Mouse (Mus musculus): ENCODE data around the gene Gp9. TPM values are rescaled to one million over a fixed set of nuclear protein-coding genes. Genes with fewer than 3 reads are reported as not detected.

Gp9 gene
- polyA plus RNA-seq, 1 experiment: 1.6 TPM

DNA sequence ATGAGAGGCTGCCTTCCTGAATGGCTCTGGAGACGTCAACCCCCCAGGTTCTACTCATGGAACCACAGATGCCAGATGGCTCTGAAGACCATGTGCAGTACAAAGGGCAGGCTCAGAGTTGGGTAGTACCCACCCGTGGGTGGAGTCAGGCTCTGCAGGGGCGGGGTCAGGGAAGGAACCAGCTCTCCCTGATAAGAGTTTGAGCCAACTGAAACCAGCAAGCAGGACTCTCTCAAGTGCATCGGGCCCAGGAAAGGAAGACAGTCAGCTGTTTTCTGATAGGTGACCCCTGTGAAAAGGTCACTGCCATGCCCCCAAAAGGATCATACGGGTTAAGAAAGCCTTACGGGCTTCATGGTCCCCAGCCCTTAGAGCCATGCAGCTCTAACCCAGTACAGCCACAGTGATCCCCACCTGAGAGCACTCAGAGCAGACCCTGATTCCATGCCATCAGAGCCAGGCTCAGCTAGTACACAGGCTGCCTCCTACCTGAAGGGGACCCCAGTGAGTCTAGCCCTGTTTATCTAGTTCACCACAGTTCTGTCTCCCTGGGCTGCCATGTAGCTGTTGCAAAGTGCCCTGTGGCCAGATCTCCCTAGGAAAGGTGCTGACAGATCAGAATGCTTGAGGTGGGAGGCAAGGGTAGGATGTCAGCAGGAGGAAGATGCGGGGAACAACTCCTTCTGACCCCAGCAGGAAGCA, 13.1 kb downstream of the Gp9 start:
- H3K4me1 ChIP-seq (ENCODE audit: control insufficient read depth, insufficient read depth, low read length): no peaks in the 10 kb centered on the region
- no peak overlapping the region for H3K27ac ChIP-seq (ENCODE audit: insufficient read depth, low read length)
- no peak overlapping the region for H3K4me3 ChIP-seq (ENCODE audit: insufficient read depth, low read length)
- no peak for TF ChIP-seq CTCF (IDR thresholded peaks at IDR 0.05; ENCODE audit: extremely low read depth, insufficient read depth, low read length)
- no peak for TF ChIP-seq POLR2A (IDR thresholded peaks at IDR 0.05; ENCODE audit: extremely low read depth, insufficient read depth, low read length)

DNA sequence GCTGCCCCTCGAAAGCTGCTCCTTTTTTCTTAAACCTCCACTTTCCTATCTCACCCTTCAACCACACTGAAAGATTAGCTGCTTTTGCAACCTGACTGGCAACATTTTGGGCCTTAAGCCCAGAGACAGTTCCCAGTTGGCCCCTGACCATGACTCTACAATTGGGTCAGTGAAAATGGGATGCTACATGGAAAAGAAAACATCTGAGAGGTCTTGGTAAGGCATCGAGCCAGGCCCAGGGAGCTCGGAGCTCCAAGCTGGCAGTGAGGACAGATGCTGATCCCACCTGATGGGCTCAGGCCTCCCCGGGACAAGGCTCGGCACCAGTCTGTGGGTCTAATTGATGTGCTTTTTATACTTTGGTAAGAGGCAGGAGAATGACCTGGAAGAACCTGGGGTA, 14.0 kb downstream of the Gp9 start:
- no peaks in the 10 kb centered on the region for H3K4me1 ChIP-seq (ENCODE audit: control insufficient read depth, insufficient read depth, low read length)
- TF ChIP-seq POLR2A (IDR thresholded peaks at IDR 0.05; ENCODE audit: extremely low read depth, insufficient read depth, low read length): no peak
- no peak for TF ChIP-seq CTCF (IDR thresholded peaks at IDR 0.05; ENCODE audit: extremely low read depth, insufficient read depth, low read length)
- no peak overlapping the region for H3K4me3 ChIP-seq (ENCODE audit: insufficient read depth, low read length)
- H3K27ac ChIP-seq (ENCODE audit: insufficient read depth, low read length): no peak overlapping the region

- H3K27ac ChIP-seq (ENCODE audit: insufficient read depth, low read length): no peak overlapping the region
- H3K4me3 ChIP-seq (ENCODE audit: insufficient read depth, low read length): no peak overlapping the region
- H3K4me1 ChIP-seq (ENCODE audit: control insufficient read depth, insufficient read depth, low read length): no peaks in the 10 kb centered on the region
- TF ChIP-seq CTCF (IDR thresholded peaks at IDR 0.05; ENCODE audit: extremely low read depth, insufficient read depth, low read length) (no peak), POLR2A (IDR thresholded peaks at IDR 0.05; ENCODE audit: extremely low read depth, insufficient read depth, low read length) (no peak)
Observed at GRCm38 (mm10) chr6:87793821-87794510, 16.1 kb downstream of the Gp9 start.

GRCm38 (mm10) chr6:87795385-87796150, 17.7 kb downstream of the Gp9 start:
- no peak for TF ChIP-seq POLR2A (IDR thresholded peaks at IDR 0.05; ENCODE audit: extremely low read depth, insufficient read depth, low read length)
- no peak for TF ChIP-seq CTCF (IDR thresholded peaks at IDR 0.05; ENCODE audit: extremely low read depth, insufficient read depth, low read length)
- Histone ChIP-seq H3K4me3 (ENCODE audit: insufficient read depth, low read length) (no peak overlapping the region), H3K27ac (ENCODE audit: insufficient read depth, low read length) (no peak overlapping the region), H3K4me1 (ENCODE audit: control insufficient read depth, insufficient read depth, low read length) (no peaks in the 10 kb centered on the region)

DNA sequence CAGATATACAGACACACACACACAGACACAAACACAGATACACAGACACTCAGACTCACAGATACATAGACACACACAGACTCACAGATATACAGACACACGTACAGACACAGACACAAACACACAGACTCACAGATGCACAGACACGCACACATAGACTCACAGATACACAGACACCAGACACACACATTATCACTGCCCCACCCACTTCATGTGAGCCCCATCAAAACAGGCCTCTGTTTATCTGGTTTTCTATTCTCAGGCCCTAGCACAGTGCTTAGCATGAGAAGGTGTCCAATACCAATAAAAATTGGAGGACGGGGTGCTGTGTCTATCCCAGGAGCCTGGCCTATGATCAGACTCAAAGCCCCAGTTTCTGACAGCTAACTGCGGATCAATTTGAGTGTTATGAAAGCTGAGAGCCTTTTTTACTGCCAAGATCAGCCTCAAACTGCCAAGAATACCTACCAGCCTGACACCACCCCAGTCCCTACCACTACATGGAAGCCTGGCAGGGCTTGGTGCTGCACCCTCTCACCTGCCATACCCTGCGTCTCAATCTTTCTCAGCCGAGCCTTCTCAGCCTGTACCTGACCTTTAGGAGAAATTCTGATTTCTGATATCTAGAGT, 18.5 kb downstream of the Gp9 start:
- Histone ChIP-seq H3K4me3 (ENCODE audit: insufficient read depth, low read length) (no peak overlapping the region), H3K4me1 (ENCODE audit: control insufficient read depth, insufficient read depth, low read length) (no peaks in the 10 kb centered on the region), H3K27ac (ENCODE audit: insufficient read depth, low read length) (no peak overlapping the region)
- TF ChIP-seq CTCF (IDR thresholded peaks at IDR 0.05; ENCODE audit: extremely low read depth, insufficient read depth, low read length) (no peak), POLR2A (IDR thresholded peaks at IDR 0.05; ENCODE audit: extremely low read depth, insufficient read depth, low read length) (no peak)

DNA sequence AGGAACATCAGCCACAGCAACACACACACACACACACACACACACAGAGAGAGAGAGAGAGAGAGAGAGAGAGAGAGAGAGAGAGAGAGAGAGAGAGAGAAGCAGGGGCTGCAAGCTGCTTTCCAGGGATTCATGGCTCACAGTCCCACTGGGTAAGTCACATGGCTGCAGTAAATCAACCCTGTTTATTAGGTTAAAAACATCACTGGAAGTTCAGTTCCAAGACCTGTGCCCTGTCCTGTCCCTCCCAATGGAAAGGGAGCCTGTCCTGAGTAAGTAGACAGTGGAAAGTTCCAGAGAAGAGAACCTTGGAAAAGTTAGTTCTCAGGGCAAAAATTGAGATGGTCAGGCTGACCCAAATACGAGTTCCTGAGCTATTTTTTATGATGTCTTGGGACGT, 19.4 kb downstream of the Gp9 start:
- TF ChIP-seq CTCF (IDR thresholded peaks at IDR 0.05; ENCODE audit: extremely low read depth, insufficient read depth, low read length) (no peak), POLR2A (IDR thresholded peaks at IDR 0.05; ENCODE audit: extremely low read depth, insufficient read depth, low read length) (no peak)
- Histone ChIP-seq H3K4me3 (ENCODE audit: insufficient read depth, low read length) (no peak overlapping the region), H3K27ac (ENCODE audit: insufficient read depth, low read length) (no peak overlapping the region), H3K4me1 (ENCODE audit: control insufficient read depth, insufficient read depth, low read length) (no peaks in the 10 kb centered on the region)

DNA sequence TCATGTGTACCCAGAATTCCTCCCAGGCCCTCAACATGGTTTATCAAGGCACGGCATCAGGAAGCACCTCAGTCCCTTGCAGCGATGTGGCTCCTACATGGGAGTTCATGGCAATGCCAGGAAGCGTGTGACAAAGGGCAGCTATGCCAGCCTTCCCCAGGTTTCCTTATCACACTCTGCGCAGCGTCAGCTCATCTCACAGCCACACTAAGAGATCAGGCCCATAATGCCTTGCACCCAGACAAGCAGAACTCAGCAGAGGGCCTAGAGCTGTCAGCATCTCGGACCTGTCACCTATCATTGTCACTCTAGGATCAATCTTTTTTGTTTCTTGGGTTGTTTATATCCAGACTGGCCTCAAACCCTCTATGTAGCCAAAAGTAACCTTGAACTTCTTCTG, 21.7 kb downstream of the Gp9 start:
- H3K4me1 ChIP-seq (ENCODE audit: control insufficient read depth, insufficient read depth, low read length): no peaks in the 10 kb centered on the region
- H3K27ac ChIP-seq (ENCODE audit: insufficient read depth, low read length): no peak overlapping the region
- no peak overlapping the region for H3K4me3 ChIP-seq (ENCODE audit: insufficient read depth, low read length)
- TF ChIP-seq CTCF (IDR thresholded peaks at IDR 0.05; ENCODE audit: extremely low read depth, insufficient read depth, low read length) (no peak), POLR2A (IDR thresholded peaks at IDR 0.05; ENCODE audit: extremely low read depth, insufficient read depth, low read length) (no peak)

- no peaks in the 10 kb centered on the region for H3K4me1 ChIP-seq (ENCODE audit: control insufficient read depth, insufficient read depth, low read length)
- H3K27ac ChIP-seq (ENCODE audit: insufficient read depth, low read length): no peak overlapping the region
- H3K4me3 ChIP-seq (ENCODE audit: insufficient read depth, low read length): no peak overlapping the region
- no peak for TF ChIP-seq POLR2A (IDR thresholded peaks at IDR 0.05; ENCODE audit: extremely low read depth, insufficient read depth, low read length)
- TF ChIP-seq CTCF (IDR thresholded peaks at IDR 0.05; ENCODE audit: extremely low read depth, insufficient read depth, low read length): no peak
Observed at GRCm38 (mm10) chr6:87802462-87802861, 24.6 kb downstream of the Gp9 start.

- TF ChIP-seq CTCF (IDR thresholded peaks at IDR 0.05; ENCODE audit: extremely low read depth, insufficient read depth, low read length) (no peak), POLR2A (IDR thresholded peaks at IDR 0.05; ENCODE audit: extremely low read depth, insufficient read depth, low read length) (no peak)
- H3K4me1 ChIP-seq (ENCODE audit: control insufficient read depth, insufficient read depth, low read length): no peaks in the 10 kb centered on the region
- H3K27ac ChIP-seq (ENCODE audit: insufficient read depth, low read length): no peak overlapping the region
- no peak overlapping the region for H3K4me3 ChIP-seq (ENCODE audit: insufficient read depth, low read length)
Observed at GRCm38 (mm10) chr6:87804036-87804435, 26.2 kb downstream of the Gp9 start.
